Mouse (Mus musculus) hindbrain, embryonic 13.5 days (tissue): ENCODE measurements at regions not wholly inside any gene's neighbourhood (a gene's known extent, or its start where the extent isn't known, plus 50 kb on each side); places are given as distances from the start of the nearest gene placed in this dataset.

Experiments
- ATAC-seq: fragments of 200-750 bp; cut with Nextera tagmentation; 2 replicates; pipeline ENCODE4 v1.8.0; 2017; ENCODE audit warnings: moderate TSS enrichment; ENCODE audit not compliant: low FRiP score
- H3K27ac ChIP-seq: fragments of 300-500 bp; sonication (generic); 2 replicates; pipeline ENCODE4 v1.5.1; 2015; ENCODE audit warnings: inconsistent platforms, mild to moderate bottlenecking, moderate library complexity
- H3K27me3 ChIP-seq: fragments of 300-500 bp; sonication (generic); 2 replicates; pipeline ENCODE4 v1.6.1; 2015; ENCODE audit warnings: mild to moderate bottlenecking, inconsistent platforms
- H3K36me3 ChIP-seq: fragments of 300-500 bp; sonication (generic); 2 replicates; pipeline ENCODE4 v1.6.1; 2015; ENCODE audit warnings: mild to moderate bottlenecking, inconsistent platforms
- H3K4me1 ChIP-seq: fragments of 300-500 bp; sonication (generic); replicated peaks from 2 replicates; pipeline ENCODE4 v1.6.1; 2015; ENCODE audit warnings: inconsistent platforms
- H3K4me2 ChIP-seq: fragments of 300-500 bp; sonication (generic); 2 replicates; pipeline ENCODE4 v1.6.1; 2015; ENCODE audit warnings: inconsistent platforms, mild to moderate bottlenecking, moderate library complexity
- H3K4me3 ChIP-seq: fragments of 300-500 bp; sonication (generic); 2 replicates; pipeline ENCODE4 v1.5.1; 2015; ENCODE audit warnings: mild to moderate bottlenecking, inconsistent platforms
- H3K9ac ChIP-seq: fragments of 300-500 bp; sonication (generic); 2 replicates; pipeline ENCODE4 v1.6.1; 2015; ENCODE audit warnings: mild to moderate bottlenecking, inconsistent platforms
- H3K9me3 ChIP-seq: fragments of 300-500 bp; sonication (generic); 2 replicates; pipeline ENCODE4 v1.6.1; 2016; ENCODE audit warnings: inconsistent platforms
- WGBS: fragments of 180-500 bp; shearing (Covaris S2); methylation state at CpG from one replicate; pipeline ENCODE4 v1.1.7; 2015; 5-methylcytosine and 5-hydroxymethylcytosine counted together

DNA sequence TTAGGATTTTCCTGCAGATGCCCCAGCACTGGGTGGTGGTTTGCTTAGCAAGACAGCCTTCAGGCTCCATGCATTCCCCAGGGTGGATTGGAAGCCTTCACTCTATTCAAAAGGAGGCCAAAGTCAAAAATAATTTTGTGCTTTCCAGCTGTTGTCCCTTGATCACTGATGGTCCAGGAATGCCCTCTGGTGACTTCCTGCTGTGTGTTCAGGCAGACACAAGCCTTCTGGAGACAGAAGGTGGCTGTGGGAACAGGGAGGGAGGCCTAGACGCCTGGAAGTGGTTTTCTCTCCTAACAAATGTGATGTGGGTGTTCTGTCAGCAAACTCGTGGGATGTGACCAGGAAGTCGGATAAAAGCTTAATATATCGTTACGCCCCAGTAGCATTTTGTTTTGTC lies 81.3 kb downstream of the Atp6ap1l start:
- Histone ChIP-seq H3K36me3 (no peaks in the 10 kb centered on the region), H3K4me1 (no peaks in the 10 kb centered on the region), H3K9me3 (no peaks in the 10 kb centered on the region), H3K4me2 (no peak overlapping the region), H3K27me3 (no peaks in the 10 kb centered on the region), H3K9ac (no peak overlapping the region), H3K4me3 (no peak overlapping the region), H3K27ac (no peak overlapping the region)
- ATAC-seq = no peak
- 78% methylated on average over 5 of the region's 5 CpGs for WGBS

- no peak overlapping the region for H3K9ac ChIP-seq
- H3K36me3 ChIP-seq = no peaks in the 10 kb centered on the region
- ATAC-seq = no peak
- 79% methylated on average over 4 of the region's 4 CpGs for WGBS
- H3K4me3 ChIP-seq = no peak overlapping the region
- H3K9me3 ChIP-seq = no peaks in the 10 kb centered on the region
- H3K4me2 ChIP-seq = no peak overlapping the region
- H3K27me3 ChIP-seq = no peaks in the 10 kb centered on the region
- H3K4me1 ChIP-seq = no peaks in the 10 kb centered on the region
- H3K27ac ChIP-seq = no peak overlapping the region
Measured at GRCm38 (mm10) chr13:90821898-90822297, 83.3 kb downstream of the Atp6ap1l start.

DNA sequence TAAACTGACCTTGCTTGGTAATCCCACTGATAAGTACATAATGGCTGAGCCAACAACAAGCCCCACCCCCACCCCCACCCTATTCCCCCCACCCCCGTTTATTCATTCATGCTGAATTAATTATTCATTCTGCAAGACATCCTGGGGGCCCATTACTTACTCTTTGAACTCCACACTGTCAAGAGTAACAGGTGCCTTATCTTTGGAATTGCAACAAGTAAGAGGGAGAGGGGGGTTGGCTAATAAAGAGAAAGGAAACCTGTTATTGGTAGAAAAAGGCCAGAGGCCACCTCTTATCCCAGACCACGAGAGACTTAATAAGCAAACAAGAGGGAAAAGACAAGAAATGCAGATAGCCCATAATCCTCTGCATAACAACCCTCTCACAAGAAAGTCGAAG lies 84.7 kb downstream of the Atp6ap1l start:
- no peak overlapping the region for H3K27ac ChIP-seq
- ATAC-seq = no peak
- 35% methylated on average over 3 of the region's 3 CpGs for WGBS
- H3K36me3 ChIP-seq = no peaks in the 10 kb centered on the region
- H3K9ac ChIP-seq = no peak overlapping the region
- no peaks in the 10 kb centered on the region for H3K27me3 ChIP-seq
- H3K9me3 ChIP-seq = no peaks in the 10 kb centered on the region
- no peaks in the 10 kb centered on the region for H3K4me1 ChIP-seq
- H3K4me3 ChIP-seq = no peak overlapping the region
- H3K4me2 ChIP-seq = no peak overlapping the region

- H3K27ac ChIP-seq = no peak overlapping the region
- WGBS = 82% methylated on average over 7 of the region's 7 CpGs
Measured at GRCm38 (mm10) chr13:90819934-90820333, 85.2 kb downstream of the Atp6ap1l start.

GRCm38 (mm10) chr13:90814174-90814865 lies 90.8 kb downstream of the Atp6ap1l start:
- WGBS = 78% methylated on average over 4 of the region's 4 CpGs
- no peaks in the 10 kb centered on the region for H3K9me3 ChIP-seq
- H3K27me3 ChIP-seq = no peaks in the 10 kb centered on the region
- no peak overlapping the region for H3K4me2 ChIP-seq
- H3K27ac ChIP-seq = no peak overlapping the region
- no peaks in the 10 kb centered on the region for H3K4me1 ChIP-seq
- H3K9ac ChIP-seq = no peak overlapping the region
- no peak for ATAC-seq
- no peaks in the 10 kb centered on the region for H3K36me3 ChIP-seq
- no peak overlapping the region for H3K4me3 ChIP-seq

More at GRCm38 (mm10) chr13:90819934-90820333, 85.2 kb downstream of the Atp6ap1l start:
- no peaks in the 10 kb centered on the region for H3K4me1 ChIP-seq
- no peak overlapping the region for H3K4me2 ChIP-seq
- no peak overlapping the region for H3K4me3 ChIP-seq
- no peak for ATAC-seq
- H3K36me3 ChIP-seq = no peaks in the 10 kb centered on the region
- no peak overlapping the region for H3K9ac ChIP-seq
- no peaks in the 10 kb centered on the region for H3K9me3 ChIP-seq
- no peaks in the 10 kb centered on the region for H3K27me3 ChIP-seq

GRCm38 (mm10) chr13:90810011-90810410 lies 95.1 kb downstream of the Atp6ap1l start:
- Histone ChIP-seq H3K4me3 (no peak overlapping the region), H3K36me3 (no peaks in the 10 kb centered on the region), H3K4me1 (no peaks in the 10 kb centered on the region), H3K4me2 (no peak overlapping the region), H3K27ac (no peak overlapping the region), H3K27me3 (no peaks in the 10 kb centered on the region), H3K9ac (no peak overlapping the region), H3K9me3 (peaks cover 4% of the 10 kb centered on the region; the same call in 1 of the 2 replicates)
- ATAC-seq = no peak
- WGBS = 75% methylated on average over 6 of the region's 6 CpGs

DNA sequence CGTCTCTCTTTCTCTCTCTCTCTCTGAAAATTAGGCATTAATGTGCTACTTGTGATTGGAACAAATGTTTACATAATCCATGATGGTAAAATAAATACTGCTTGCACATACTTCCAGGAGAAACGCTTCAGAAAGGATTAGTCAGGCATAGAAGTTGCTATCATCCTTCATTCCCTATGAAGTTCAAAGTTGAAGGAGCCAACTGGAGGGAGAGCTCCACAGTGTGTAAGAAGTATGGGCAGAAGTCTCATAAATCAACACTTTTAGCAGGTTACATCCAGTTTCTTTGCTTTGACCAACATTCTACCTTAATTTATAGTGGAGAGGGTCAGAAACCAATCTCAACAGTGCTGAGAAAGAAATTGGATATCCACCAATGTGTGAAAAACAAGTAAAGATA lies 105.5 kb downstream of the Atp6ap1l start:
- H3K4me1 ChIP-seq = 0 out of 2 replicates have a peak, but pooled peaks cover 7% of the 10 kb centered on the region
- H3K27ac ChIP-seq = no peak overlapping the region
- H3K4me3 ChIP-seq = no peak overlapping the region
- no peaks in the 10 kb centered on the region for H3K27me3 ChIP-seq
- no peak overlapping the region for H3K4me2 ChIP-seq
- H3K9ac ChIP-seq = no peak overlapping the region
- H3K9me3 ChIP-seq = no peaks in the 10 kb centered on the region
- ATAC-seq = no peak
- no peaks in the 10 kb centered on the region for H3K36me3 ChIP-seq
- WGBS = 79% methylated on average over 2 of the region's 2 CpGs

DNA sequence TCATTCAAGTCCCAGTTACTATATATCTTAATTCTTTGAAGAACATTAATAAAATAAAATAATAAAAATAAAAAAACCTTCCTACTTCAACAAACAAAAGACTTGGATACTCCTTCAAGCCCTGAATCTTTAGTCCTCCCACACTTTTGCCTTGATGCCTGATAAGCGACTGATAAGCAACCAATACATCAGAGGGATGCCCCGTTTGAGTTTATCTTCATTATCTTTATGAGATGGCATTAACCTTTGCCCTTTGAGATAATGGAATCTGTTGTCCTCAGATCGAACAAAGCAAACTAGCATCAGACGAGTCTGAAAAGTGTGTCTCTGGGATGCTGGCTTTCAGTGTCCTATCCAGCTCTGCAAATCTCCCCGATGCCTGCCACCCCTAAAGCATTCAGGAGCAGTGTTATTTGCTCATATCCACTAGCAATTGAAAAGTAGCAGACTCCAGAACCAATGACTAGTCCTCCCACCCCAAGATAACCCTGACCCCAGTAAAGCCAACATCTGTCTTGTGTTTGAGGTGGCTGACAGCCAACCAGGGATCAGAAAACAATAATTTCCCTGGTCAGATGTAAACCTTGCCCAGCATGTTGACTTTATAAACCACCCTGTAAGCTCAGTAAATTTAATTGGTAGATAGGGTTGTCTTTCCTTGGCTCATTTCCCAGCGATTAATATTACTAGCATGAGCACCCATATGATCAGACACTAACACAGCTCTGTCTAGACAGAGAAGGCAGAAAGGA lies 106.2 kb downstream of the Atp6ap1l start:
- WGBS = 39% methylated on average over 6 of the region's 6 CpGs

GRCm38 (mm10) chr13:90798381-90798780 lies 106.8 kb downstream of the Atp6ap1l start:
- H3K27me3 ChIP-seq = no peaks in the 10 kb centered on the region
- WGBS = 73% methylated on average over 2 of the region's 2 CpGs
- H3K9me3 ChIP-seq = no peaks in the 10 kb centered on the region
- H3K36me3 ChIP-seq = no peaks in the 10 kb centered on the region
- no peak overlapping the region for H3K9ac ChIP-seq
- H3K4me3 ChIP-seq = no peak overlapping the region
- H3K4me2 ChIP-seq = no peak overlapping the region
- 0 out of 2 replicates have a peak, but pooled peaks cover 7% of the 10 kb centered on the region for H3K4me1 ChIP-seq
- no peak overlapping the region for H3K27ac ChIP-seq
- ATAC-seq = no peak

More for the DNA sequence above, 106.2 kb downstream of the Atp6ap1l start:
- 0 out of 2 replicates have a peak, but pooled peaks cover 7% of the 10 kb centered on the region for H3K4me1 ChIP-seq
- H3K27ac ChIP-seq = no peak overlapping the region
- H3K36me3 ChIP-seq = no peaks in the 10 kb centered on the region
- no peak for ATAC-seq
- H3K9ac ChIP-seq = no peak overlapping the region
- no peak overlapping the region for H3K4me3 ChIP-seq
- no peaks in the 10 kb centered on the region for H3K9me3 ChIP-seq
- no peaks in the 10 kb centered on the region for H3K27me3 ChIP-seq
- no peak overlapping the region for H3K4me2 ChIP-seq

- Histone ChIP-seq H3K9me3 (no peaks in the 10 kb centered on the region), H3K9ac (no peak overlapping the region), H3K27me3 (no peaks in the 10 kb centered on the region), H3K36me3 (no peaks in the 10 kb centered on the region), H3K4me2 (no peak overlapping the region), H3K4me1 (0 out of 2 replicates have a peak, but pooled peaks cover 7% of the 10 kb centered on the region), H3K4me3 (no peak overlapping the region), H3K27ac (no peak overlapping the region)
- WGBS = 86% methylated on average over 3 of the region's 3 CpGs
- ATAC-seq = no peak
Measured at GRCm38 (mm10) chr13:90797209-90797608, 107.9 kb downstream of the Atp6ap1l start.

DNA sequence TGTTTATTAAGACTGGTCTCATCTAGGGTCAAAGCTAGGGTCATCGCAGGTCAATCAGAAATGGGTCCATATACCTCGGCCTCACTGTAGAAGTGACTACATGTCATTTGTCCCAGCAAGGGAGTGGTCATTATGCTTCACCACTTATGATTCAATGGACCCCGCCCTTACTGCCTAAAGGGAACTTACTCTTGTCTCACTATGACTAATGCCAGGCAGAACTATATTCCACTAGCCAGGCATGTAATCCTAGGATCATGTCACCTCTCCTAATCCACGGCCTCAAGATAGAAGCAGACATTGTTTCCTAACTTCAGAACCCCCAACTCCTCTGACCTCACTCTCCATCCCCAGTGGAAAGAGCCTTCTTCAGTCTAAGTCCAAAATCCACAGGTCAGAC lies 108.3 kb downstream of the Atp6ap1l start:
- no peaks in the 10 kb centered on the region for H3K9me3 ChIP-seq
- H3K27ac ChIP-seq = no peak overlapping the region
- no peaks in the 10 kb centered on the region for H3K27me3 ChIP-seq
- H3K4me3 ChIP-seq = no peak overlapping the region
- WGBS = 94% methylated on average over 4 of the region's 4 CpGs
- no peaks in the 10 kb centered on the region for H3K36me3 ChIP-seq
- no peak overlapping the region for H3K4me2 ChIP-seq
- H3K4me1 ChIP-seq = 0 out of 2 replicates have a peak, but pooled peaks cover 7% of the 10 kb centered on the region
- no peak for ATAC-seq
- no peak overlapping the region for H3K9ac ChIP-seq

DNA sequence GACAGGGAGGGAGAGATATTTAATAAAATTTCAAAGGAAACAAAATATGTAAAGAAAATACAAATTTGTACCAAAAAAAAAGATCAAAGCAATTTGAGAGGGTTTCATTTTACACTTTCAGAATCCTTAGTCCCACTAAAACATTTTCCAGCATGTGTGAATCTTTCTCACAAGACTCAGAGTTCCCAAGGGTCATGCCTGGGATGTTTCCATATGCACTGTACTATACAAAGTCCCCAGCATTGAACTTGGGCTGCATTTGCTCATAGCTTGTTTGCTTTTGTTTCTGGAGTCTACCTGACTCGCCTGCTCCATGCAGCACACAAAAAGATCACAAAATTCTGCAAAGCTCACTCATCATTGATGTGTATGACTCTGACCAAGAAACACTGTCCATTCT lies 122.7 kb downstream of the Atp6ap1l start:
- 86% methylated on average over 1 of the region's 1 CpGs for WGBS
- no peak for ATAC-seq
- no peaks in the 10 kb centered on the region for H3K4me1 ChIP-seq
- no peak overlapping the region for H3K9ac ChIP-seq
- no peaks in the 10 kb centered on the region for H3K36me3 ChIP-seq
- H3K27ac ChIP-seq = no peak overlapping the region
- no peaks in the 10 kb centered on the region for H3K9me3 ChIP-seq
- no peak overlapping the region for H3K4me3 ChIP-seq
- no peak overlapping the region for H3K4me2 ChIP-seq
- H3K27me3 ChIP-seq = no peaks in the 10 kb centered on the region

DNA sequence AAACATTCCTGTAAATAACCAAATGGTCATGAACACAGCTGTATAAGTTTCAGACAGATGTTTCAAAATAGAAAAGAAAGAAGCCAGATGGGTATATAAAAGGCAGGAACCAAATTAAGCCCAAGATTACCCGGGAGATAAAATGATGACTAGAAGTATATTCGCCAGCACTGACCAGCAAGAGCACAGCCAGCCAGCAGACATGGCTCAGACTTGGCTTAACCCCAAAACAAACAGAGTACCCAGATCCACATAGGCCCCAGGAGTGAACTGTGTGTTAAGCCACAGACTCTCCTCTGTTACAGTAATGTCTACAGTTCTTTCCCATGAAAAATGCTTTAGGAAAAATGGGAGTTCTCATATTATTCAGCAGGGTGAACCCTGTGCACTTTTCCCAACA lies 123.2 kb downstream of the Atp6ap1l start:
- Histone ChIP-seq H3K4me3 (no peak overlapping the region), H3K36me3 (no peaks in the 10 kb centered on the region), H3K27ac (no peak overlapping the region), H3K9me3 (no peaks in the 10 kb centered on the region), H3K4me2 (no peak overlapping the region), H3K9ac (no peak overlapping the region), H3K27me3 (no peaks in the 10 kb centered on the region), H3K4me1 (no peaks in the 10 kb centered on the region)
- 84% methylated on average over 2 of the region's 2 CpGs for WGBS
- no peak for ATAC-seq
